Mouse (Mus musculus) splenic B cell, adult 2 months (primary cell): Measurements from ENCODE around the gene Arf1.

Experiments used
- DNase-seq: peaks from one replicate; pipeline ENCODE4 v3.0.0-alpha.2; 2011; ENCODE audit warnings: low read depth, low spot score
- H3K27me3 ChIP-seq: 2 replicates; pipeline ENCODE4 v1.6.1; 2012; ENCODE audit warnings: mild to moderate bottlenecking, low read length, moderate library complexity, mixed read lengths; ENCODE audit not compliant: control insufficient read depth, poor library complexity, insufficient read depth, severe bottlenecking
- H3K36me3 ChIP-seq: 2 replicates; pipeline ENCODE4 v1.6.1; 2012; ENCODE audit warnings: mild to moderate bottlenecking, low read length, moderate library complexity, mixed read lengths; ENCODE audit not compliant: control insufficient read depth, poor library complexity, insufficient read depth, severe bottlenecking

Arf1 gene

GRCm38 (mm10) chr11:59187706-59188105 is 40.4 kb downstream of the Arf1 start:
- no peak for DNase-seq
- no peaks in the 10 kb centered on the region for H3K27me3 ChIP-seq
- H3K36me3 ChIP-seq, result no peaks in the 10 kb centered on the region; the same call in none of the 2 replicates

GRCm38 (mm10) chr11:59185490-59185889 is 42.6 kb downstream of the Arf1 start:
- DNase-seq, result no peak
- H3K27me3 ChIP-seq, result no peaks in the 10 kb centered on the region
- no peaks in the 10 kb centered on the region; the same call in none of the 2 replicates for H3K36me3 ChIP-seq

- peak; percentile 61 for DNase-seq
- no peaks in the 10 kb centered on the region for H3K27me3 ChIP-seq
These were observed 44.2 kb downstream of the Arf1 start for GRCm38 (mm10) chr11:59183821-59184220.

GRCm38 (mm10) chr11:59182864-59183331 is 45.2 kb downstream of the Arf1 start, which contains the start of gene Gjc2:
Gene Gjc2 (minus strand): TSS chr11:59183213.
- DNase-seq, result no peak
- no peaks in the 10 kb centered on the region; the same call in none of the 2 replicates for H3K36me3 ChIP-seq
- no peaks in the 10 kb centered on the region for H3K27me3 ChIP-seq

More at GRCm38 (mm10) chr11:59183821-59184220, 44.2 kb downstream of the Arf1 start:
- H3K36me3 ChIP-seq, result no peaks in the 10 kb centered on the region; the same call in none of the 2 replicates

GRCm38 (mm10) chr11:59176921-59177320 is 51.1 kb downstream of the Arf1 start:
- H3K27me3 ChIP-seq, result no peaks in the 10 kb centered on the region
- no peaks in the 10 kb centered on the region for H3K36me3 ChIP-seq
- DNase-seq, result no peak

- H3K36me3 ChIP-seq, result no peaks in the 10 kb centered on the region
- H3K27me3 ChIP-seq, result no peaks in the 10 kb centered on the region
- DNase-seq, result no peak
These were observed 51.6 kb downstream of the Arf1 start for GRCm38 (mm10) chr11:59176475-59176874.

DNA sequence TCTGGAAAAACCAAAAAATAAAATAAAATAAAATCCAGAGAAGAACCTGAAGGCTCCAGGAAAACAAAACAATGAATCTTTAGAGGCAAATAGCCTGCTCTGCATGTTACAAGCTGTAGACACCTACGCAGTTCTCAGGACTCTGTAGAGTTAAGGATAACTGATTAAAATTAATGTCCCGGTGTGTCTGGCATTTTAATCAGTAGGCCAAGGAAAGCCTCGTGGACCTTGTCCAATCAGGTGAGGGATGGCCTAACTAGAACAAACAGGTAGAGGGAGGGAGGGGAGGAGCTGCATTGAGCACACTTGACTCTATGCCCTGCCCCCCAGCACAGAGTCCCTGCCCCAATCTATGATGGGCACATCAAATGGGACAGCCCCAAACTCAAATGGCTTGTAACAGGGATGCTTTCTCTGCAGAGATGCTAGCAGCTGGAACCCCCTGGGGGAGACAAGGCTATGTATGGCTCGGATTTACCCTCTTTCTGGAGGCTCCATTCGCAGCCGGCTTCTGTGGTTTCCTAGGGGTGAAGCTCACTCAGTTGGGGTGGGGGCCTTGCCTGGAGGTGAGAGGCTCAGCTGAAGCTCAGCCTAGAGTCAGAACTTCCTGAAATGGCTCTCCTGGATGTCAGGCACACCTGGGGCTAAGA is 53.8 kb downstream of the Arf1 start:
- H3K27me3 ChIP-seq, result no peaks in the 10 kb centered on the region
- DNase-seq, result no peak
- no peaks in the 10 kb centered on the region for H3K36me3 ChIP-seq

GRCm38 (mm10) chr11:59170549-59170948 is 57.5 kb downstream of the Arf1 start:
- Histone ChIP-seq H3K27me3 (no peaks in the 10 kb centered on the region), H3K36me3 (no peaks in the 10 kb centered on the region)
- no peak for DNase-seq

- DNase-seq, result no peak
- no peaks in the 10 kb centered on the region for H3K36me3 ChIP-seq
- no peaks in the 10 kb centered on the region for H3K27me3 ChIP-seq
These were observed 58.3 kb downstream of the Arf1 start for GRCm38 (mm10) chr11:59169807-59170206.

DNA sequence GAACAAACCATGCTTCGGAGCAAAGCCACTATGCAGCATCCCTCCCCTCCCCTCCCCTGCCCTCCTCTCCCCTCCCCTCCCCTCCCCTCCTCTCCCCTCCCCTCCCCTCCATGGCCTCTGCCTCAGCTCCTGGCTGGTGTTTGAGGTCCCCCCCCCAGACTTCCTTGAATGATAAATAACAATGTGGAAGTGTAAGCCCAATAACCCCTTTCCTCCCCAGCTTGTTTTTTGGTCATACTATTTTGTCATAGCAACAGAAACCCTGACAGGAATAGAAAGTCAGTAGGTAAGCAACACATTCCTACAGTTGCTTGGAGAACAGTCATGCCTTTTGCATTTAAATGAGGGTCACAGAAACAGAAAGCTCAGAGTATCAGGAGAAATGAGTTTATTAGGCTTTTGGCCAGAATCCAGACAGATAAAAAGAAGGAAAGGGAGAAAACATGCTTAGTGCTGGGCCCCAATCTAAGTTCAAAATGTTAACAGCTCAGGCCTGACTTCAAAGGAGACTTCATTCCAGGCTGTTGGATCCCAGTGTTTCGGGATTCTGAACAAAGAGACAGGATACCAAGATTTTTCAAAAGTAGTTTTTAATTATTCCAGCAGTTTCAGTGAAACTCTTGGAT is 62.3 kb downstream of the Arf1 start:
- no peak for DNase-seq
- no peaks in the 10 kb centered on the region for H3K36me3 ChIP-seq
- no peaks in the 10 kb centered on the region for H3K27me3 ChIP-seq

DNA sequence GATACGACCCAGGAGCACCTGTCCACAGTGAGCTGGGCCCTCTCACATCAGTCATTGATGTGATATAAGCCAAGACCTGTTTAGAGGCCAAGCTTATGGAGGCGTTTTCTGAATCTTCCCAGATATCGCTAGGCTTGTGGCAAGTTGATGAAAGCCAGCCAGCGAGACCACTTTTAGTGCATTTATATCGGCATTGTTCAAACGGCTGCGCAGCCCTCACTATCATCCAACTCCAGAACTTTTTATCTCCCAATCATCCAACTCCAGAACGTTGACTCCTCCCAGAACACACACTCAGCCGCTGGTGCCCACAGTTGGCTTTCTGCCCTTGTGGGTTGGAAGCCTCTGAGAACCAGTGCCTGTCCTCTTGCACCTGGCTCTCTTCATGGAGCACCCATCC is 63.7 kb downstream of the Arf1 start:
- Histone ChIP-seq H3K27me3 (no peaks in the 10 kb centered on the region), H3K36me3 (no peaks in the 10 kb centered on the region)
- DNase-seq, result no peak

DNA sequence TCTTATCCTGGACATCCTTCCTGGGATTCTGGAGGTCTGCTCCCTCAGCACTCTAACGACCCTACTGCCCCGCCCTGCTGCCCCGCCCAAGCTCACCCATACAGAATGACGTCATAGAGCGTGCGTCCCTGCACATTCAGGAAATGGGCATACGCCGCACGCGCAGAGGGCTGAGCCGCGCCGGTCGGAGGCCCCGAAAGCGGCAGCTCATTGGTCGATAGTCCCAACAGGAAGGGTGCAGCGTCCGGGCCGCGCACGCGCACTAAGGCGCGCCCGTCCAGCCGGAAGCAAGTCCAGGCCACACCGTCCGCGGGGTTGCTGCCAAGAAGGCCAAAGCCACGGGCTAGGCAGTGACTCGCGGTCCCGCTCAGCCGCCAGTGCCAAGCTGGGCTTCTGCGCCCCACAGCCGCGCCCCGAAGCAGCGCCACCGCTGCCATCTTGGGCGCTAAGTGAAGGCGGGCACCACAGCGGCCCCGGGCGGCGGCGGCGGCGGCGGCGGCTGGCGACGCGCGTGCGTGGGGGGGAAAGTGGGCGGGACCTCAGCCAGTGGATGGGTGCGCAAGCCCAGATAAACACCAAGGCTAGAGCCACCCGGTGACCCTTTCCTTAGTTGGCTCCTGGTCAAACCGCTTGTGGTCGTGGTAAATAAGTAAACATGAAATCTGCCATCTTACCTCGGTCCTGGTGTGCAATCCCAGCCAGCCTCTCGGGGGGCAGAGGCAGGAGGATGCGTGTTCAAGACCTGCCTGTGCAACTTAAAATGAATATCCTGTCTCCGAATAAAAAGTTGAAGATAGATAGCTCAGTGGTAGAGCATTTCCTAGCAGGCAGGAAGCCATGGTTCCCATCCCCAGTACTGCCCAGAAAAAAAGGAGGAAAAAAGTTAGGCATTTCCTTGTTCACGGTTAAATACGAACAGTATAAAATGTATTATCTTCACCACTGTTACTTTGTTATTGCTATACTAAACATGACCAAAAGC is 64.5 kb downstream of the Arf1 start, which contains the start of gene Iba57:
Iba57 (minus strand) TSS at position 485 of the 982 bp plus-strand sequence.
- Histone ChIP-seq H3K36me3 (no peaks in the 10 kb centered on the region), H3K27me3 (no peaks in the 10 kb centered on the region)
- peak; percentile 99 for DNase-seq

DNA sequence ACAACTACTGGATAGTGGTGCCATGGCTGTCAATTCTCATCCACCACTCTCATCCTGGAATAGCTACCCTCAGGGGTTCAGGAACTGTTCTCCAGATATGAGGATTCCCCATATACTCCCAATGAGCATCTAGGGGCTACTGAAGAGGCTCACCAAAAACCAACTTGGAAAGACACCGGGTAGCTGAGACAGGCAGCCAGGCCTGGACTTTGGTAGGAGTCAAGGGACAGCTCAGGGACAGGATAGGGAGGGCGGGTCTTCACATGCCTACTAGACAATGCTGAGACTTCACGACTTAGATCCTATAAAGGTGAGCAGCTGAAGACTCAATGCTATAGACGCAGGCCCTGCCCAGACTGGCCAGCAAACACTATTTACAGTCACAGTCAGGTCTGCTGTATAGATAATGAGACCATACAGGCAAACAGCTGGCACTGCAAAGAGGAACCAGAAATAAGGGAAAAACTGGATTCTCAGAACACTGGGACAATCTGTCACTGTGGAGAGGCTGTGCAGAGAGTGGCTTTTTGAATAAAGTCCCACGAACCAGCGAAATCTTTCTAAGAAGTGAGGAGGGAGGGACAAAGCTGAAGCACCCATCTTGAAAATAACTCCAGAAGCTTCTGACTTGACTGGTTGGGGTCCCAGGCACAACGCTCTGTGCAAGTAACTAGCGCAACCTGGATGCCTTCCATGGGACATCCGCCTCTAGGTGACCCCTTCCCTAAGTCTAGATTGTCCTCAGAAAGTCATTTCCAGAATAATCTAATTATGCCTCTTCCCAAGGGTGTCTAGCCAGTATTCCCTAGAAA is 65.4 kb downstream of the Arf1 start:
- Histone ChIP-seq H3K27me3 (no peaks in the 10 kb centered on the region), H3K36me3 (peaks cover 2% of the 10 kb centered on the region; the same call in 1 of the 2 replicates)
- DNase-seq, result no peak
